Mouse (Mus musculus): Measurements from ENCODE around the gene Pde4b.

GRCm38 (mm10) chr4:102040190-102040589, 47.2 kb upstream of the Pde4b start:
- TF ChIP-seq CTCF (IDR thresholded peaks at IDR 0.05; ENCODE audit: control insufficient read depth, insufficient read depth, insufficient replicate concordance, low read depth, low read length) = no peak
- TF ChIP-seq POLR2A (IDR thresholded peaks at IDR 0.05; ENCODE audit: control insufficient read depth, low read depth, low read length) = no peak

All from testis, adult 2 months (tissue).